Mouse (Mus musculus) CH12.LX (cell line): ENCODE measurements around the gene Copg2.

Experiments
- CTCF ChIP-seq, 2 experiments: IDR thresholded peaks in 1 of 2; conservative IDR thresholded peaks in 1 of 2; 2 replicates each; pipeline ENCODE4 v1.5.1; 2011 to 2012; ENCODE audit warnings: low read depth in 2 of 2, low read length in 2 of 2, improper control_type of control experiment in 1 of 2, inconsistent platforms in 1 of 2, mild to moderate bottlenecking in 1 of 2, moderate library complexity in 1 of 2
- EP300 ChIP-seq: IDR thresholded peaks from 2 replicates; pipeline ENCODE4 v1.6.1; 2011; ENCODE audit warnings: low read length, improper control_type of control experiment
- JUND ChIP-seq: conservative IDR thresholded peaks from 2 replicates; pipeline ENCODE4 v1.6.1; 2011; ENCODE audit warnings: low read depth, low read length, improper control_type of control experiment
- TCF12 ChIP-seq: IDR thresholded peaks from 2 replicates; pipeline ENCODE4 v1.6.1; 2014; ENCODE audit warnings: low read depth, mild to moderate bottlenecking, inconsistent platforms, low read length, improper control_type of control experiment

GRCm38 (mm10) chr6:30703977-30704602 lies 192.5 kb downstream of the Copg2 start:
- no peak for TF ChIP-seq CTCF (conservative IDR thresholded peaks at IDR 0.05 in 1 of 2, IDR thresholded peaks at IDR 0.05 in 1 of 2; ENCODE audit: low read depth in 2 of 2, low read length in 2 of 2)
- TF ChIP-seq TCF12 = no peak
- TF ChIP-seq JUND = no peak
- no peak for TF ChIP-seq EP300
